Mouse (Mus musculus): Measurements from ENCODE around the gene Fbp2.

- TF ChIP-seq CEBPB (IDR thresholded peaks at IDR 0.05; ENCODE audit: insufficient read depth, poor library complexity, severe bottlenecking) (no peak), POLR2A (IDR thresholded peaks at IDR 0.05; ENCODE audit: insufficient read length, low read depth) (no peak), POLR2AphosphoS2 (IDR thresholded peaks at IDR 0.05; ENCODE audit: insufficient read length, low read depth) (no peak), MAX (IDR thresholded peaks at IDR 0.05; ENCODE audit: low read depth) (no peak), MYOD1 (IDR thresholded peaks at IDR 0.05; ENCODE audit: control insufficient read depth in 1 of 3, insufficient read length in 2 of 3, low read depth in 2 of 3) (no peak), TCF3 (IDR thresholded peaks at IDR 0.05; ENCODE audit: insufficient read length, low read depth) (no peak), USF1 (IDR thresholded peaks at IDR 0.05; ENCODE audit: low read depth) (no peak), E2F4 (IDR thresholded peaks at IDR 0.05; ENCODE audit: insufficient read depth) (no peak)
These were observed 12.4 kb upstream of the Fbp2 start for GRCm38 (mm10) chr13:62870605-62871004.

All from myocyte (in vitro differentiated cells).